Mouse (Mus musculus): Measurements from ENCODE around the gene Pparg. TPM values are rescaled to one million over a fixed set of nuclear protein-coding genes. Genes with fewer than 3 reads are reported as not detected.
A peak's percentile ranks its signal among the peaks of the same experiment; 100 is the strongest.

The Pparg gene
- total RNA-seq, 2 experiments from 2014 or later = not detected

GRCm38 (mm10) chr6:115349641-115350464 is 10.9 kb upstream of the Pparg start:
- no peak for ATAC-seq (replicated peaks; ENCODE audit: low FRiP score, low TSS enrichment, poor library complexity, severe bottlenecking)

DNA sequence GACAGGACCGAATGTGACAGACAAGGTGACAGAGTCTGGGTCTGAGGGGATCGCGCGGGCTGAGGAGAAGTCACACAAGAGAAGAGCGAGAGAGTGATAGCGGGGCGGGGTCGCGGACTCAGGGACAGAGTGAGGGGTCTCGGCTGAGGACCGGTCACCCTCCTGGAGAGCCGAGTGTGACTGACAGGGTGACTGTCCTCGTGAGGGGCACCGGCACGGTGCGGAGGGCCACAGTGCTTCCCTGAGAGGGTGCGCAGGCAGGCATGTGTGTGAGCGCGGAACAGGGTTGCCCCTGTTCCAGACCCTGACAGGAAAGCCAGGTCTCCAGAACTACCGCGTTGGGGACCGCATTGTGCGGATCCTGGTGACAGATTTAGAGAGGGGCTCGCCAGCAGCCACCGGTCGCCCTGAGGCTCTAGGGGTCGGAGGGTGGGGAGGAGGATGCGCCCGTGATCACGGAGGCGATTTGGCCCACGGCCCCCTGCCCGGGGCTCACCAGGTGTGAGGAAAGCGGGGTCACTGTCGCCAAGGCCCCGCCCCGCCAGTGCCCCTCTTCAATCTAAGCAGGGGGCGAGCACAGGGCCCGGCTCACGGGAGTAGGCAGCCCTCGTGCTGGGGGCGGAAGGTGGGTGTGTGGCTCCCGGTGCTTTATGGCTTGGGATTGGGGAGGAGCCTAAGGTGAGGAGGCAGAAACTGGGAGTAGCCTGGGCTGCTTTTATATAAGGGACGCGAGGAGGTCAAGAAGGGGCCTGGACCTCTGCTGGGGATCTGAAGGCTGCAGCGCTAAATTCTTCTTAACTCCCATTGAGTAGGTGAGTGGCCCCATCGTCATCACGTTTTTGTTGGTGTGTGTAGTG is 1.1 kb downstream of the Pparg start:
- ATAC-seq (replicated peaks; ENCODE audit: low FRiP score, low TSS enrichment, poor library complexity, severe bottlenecking) = peak; percentile 51; the same call in 1 of the 2 replicates

DNA sequence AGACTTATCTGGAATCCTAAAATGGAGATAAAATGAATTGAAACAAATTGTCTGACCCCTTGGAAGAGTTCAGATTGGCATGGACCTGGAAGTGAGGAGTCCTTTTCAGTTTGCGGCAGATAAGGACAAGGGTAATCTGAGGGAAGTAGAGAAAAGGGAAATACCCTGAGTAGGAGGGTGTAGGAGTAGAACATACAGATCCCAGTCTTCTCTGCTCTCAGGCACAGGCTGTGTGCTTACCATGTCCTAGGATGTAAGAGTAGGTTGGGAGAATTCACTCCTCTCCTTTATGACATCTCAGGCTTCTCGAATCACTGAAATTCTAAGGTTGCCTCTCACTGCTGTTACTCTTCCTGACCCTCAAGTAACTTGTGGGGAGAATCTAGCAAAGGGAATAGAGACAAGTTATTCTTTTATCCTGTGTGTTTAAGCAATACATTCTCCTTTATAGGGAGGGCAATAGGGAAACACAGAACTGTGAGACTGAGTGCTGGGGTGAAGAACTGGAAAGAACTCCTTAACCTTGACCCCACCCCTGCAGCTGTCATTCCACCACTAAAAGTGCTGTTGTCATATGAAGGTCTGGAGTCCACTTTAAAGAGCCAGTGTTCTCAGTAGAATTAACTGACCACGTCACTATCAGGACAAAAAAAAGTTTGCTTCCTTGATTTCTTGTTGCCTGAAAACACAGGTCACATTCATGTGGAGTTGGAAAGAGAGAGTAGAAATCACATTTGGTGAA is 6.3 kb downstream of the Pparg start:
- no peak for ATAC-seq (replicated peaks; ENCODE audit: low FRiP score, low TSS enrichment, poor library complexity, severe bottlenecking)

- peak; percentile 67; the same call in 1 of the 2 replicates for ATAC-seq (replicated peaks; ENCODE audit: low FRiP score, low TSS enrichment, poor library complexity, severe bottlenecking)
Measured at GRCm38 (mm10) chr6:115374871-115375852, 14.4 kb downstream of the Pparg start.

- ATAC-seq (replicated peaks; ENCODE audit: low FRiP score, low TSS enrichment, poor library complexity, severe bottlenecking) = no peak
Measured at GRCm38 (mm10) chr6:115380596-115380995, 19.8 kb downstream of the Pparg start.

GRCm38 (mm10) chr6:115382712-115383111 is 22.0 kb downstream of the Pparg start:
- no peak for ATAC-seq (replicated peaks; ENCODE audit: low FRiP score, low TSS enrichment, poor library complexity, severe bottlenecking)

GRCm38 (mm10) chr6:115389945-115390540 is 29.3 kb downstream of the Pparg start:
- ATAC-seq (replicated peaks; ENCODE audit: low FRiP score, low TSS enrichment, poor library complexity, severe bottlenecking) = no peak

GRCm38 (mm10) chr6:115396911-115397310 is 36.2 kb downstream of the Pparg start:
- no peak for ATAC-seq (replicated peaks; ENCODE audit: low FRiP score, low TSS enrichment, poor library complexity, severe bottlenecking)

DNA sequence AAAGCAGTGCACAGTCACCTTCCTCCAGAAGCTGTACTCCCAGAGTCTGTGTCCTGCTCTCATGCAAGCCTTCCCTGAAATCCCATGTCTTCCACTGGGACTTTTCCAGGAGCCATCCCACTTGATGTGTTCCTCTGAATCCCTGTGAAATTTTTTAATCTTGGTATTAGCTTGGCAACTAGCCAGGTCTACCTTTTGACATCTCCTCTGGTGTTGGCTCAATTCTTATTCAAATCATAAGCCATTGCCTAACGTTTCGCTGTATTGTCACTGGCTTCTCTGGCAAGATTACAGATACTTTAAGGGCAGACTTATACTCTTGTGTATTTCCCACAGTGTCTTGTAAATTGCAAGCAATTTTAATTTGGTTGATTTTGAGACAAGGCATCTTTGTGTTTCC is 43.6 kb downstream of the Pparg start:
- no peak for ATAC-seq (replicated peaks; ENCODE audit: low FRiP score, low TSS enrichment, poor library complexity, severe bottlenecking)

DNA sequence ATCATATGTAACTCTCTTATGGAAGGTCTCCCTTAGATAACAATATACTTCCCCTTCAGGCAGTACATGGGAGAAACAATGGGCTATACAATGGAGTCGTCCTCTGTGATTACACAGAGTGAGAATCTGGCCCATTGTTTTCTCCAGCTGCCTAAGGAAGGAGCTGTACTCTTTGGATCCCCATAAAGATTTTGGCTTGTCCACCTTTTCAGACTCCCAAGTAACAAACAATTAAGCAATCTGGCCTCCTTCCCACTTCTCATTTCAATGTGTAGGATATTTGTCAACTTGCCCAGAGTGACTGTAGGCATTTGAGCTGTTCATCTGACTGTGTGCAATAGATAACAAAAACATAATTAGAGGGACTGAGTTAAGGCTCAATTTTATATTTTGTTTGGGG is 50.7 kb downstream of the Pparg start:
- 0 out of 2 replicates have a peak, but pooled peaks have one; percentile 65 for ATAC-seq (replicated peaks; ENCODE audit: low FRiP score, low TSS enrichment, poor library complexity, severe bottlenecking)

DNA sequence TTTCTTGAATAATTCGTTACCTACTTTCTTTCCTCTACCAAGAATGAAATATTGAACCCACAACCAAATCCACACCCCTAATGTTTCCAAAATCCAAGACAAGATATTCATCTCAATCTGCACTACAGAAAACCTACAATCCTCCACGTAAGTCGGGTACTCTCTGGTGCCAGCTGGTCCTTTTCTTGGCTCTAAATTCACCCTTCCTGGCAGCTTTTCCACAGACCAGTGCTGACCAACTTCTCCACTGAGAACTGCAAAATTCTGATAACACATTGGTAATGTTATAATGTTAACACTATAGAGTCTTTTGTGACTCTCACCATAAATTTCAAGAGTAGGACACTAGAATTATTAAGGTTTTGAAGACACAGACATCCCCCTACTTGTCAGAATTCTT is 57.4 kb downstream of the Pparg start:
- no peak for ATAC-seq (replicated peaks; ENCODE audit: low FRiP score, low TSS enrichment, poor library complexity, severe bottlenecking)

DNA sequence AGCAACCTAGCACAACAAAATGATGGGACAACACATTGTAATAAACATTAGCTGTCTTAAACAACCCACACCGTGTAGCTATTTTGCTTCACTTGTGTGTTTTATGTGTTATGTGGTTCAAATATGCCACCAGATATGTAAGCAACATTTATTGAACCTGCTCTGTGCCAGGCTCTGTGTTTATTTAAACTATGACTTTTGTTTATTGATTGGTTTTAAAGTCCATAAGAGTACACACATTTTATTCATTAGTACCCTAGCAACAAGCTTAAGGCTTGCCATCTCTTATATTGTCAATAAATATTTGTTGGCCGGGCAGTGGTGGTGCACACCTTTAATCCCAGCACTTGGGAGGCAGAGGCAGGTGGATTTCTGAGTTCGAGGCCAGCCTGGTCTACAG is 58.2 kb downstream of the Pparg start:
- no peak for ATAC-seq (replicated peaks; ENCODE audit: low FRiP score, low TSS enrichment, poor library complexity, severe bottlenecking)

DNA sequence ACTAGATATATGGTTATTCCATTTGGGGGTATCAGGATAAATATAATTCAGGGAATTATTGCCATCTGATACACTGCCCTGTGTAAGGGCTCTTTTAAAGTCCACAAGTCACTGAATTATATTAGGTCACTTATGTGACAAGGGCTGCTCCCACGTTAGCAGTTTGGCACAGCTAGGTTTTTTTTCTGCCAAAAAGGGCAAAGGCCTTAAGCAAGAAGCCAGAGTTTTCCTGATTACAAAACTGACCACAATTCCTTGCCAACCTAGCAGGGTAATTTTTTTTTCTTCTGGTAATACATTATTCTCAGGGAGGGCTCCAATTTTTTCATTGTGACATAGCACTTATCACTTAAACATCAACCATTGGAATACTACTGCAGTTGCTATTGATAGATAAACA is 60.2 kb downstream of the Pparg start:
- ATAC-seq (replicated peaks; ENCODE audit: low FRiP score, low TSS enrichment, poor library complexity, severe bottlenecking) = no peak

DNA sequence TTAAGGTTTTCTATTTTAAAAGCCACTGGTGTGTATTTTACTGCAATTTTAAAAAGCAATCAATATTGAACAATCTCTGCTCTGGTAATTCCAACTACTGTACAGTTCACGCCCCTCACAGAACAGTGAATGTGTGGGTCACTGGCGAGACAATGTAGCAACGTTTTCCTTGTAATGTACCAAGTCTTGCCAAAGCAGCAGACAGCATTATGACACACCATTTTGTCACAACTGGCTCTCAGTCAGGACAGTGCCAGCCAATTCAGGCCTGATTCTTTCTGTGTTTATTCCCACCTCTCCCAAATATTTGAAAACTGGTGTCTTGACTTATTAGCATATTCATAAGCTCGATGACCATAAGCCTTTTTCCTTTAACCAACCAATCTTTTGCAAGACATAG is 60.9 kb downstream of the Pparg start:
- no peak for ATAC-seq (replicated peaks; ENCODE audit: low FRiP score, low TSS enrichment, poor library complexity, severe bottlenecking)

DNA sequence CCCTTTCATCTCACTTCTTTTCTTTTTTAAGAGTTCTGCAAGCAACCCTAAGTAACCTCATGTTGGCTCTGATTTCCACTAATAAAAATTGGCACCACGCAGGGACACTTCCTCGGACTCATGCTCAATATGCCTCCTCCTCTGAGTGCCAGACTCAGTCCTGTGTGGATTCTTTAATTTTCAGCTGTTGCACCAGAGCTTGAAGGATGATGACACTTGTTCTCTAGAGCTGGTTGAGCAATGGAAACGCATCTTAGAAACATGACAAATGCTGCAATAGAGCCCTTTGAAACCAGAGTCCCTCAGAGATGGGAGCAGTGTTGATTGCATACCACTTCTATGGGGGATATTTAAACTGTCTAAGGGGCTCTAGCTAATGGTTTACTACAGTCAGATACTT is 63.7 kb downstream of the Pparg start:
- ATAC-seq (replicated peaks; ENCODE audit: low FRiP score, low TSS enrichment, poor library complexity, severe bottlenecking) = no peak

DNA sequence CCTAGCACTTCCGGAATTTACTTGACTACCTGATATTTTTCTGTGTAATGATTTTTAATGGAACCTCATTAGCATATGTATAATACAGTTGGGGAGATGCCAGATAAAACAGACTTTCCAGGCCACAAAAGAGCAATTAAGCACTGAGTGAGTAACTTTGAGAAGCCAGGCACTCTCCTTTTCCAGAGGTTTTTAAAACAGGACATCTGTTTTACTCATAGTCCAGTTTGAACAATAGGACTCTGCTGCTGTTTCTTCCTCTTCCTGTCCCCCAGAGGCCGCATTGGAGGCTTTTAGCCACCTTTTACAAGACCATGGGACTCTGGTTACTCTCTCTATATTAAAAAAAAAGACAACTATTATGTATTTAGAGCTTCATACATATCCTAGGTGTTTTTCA is 72.0 kb downstream of the Pparg start:
- ATAC-seq (replicated peaks; ENCODE audit: low FRiP score, low TSS enrichment, poor library complexity, severe bottlenecking) = no peak

- ATAC-seq (replicated peaks; ENCODE audit: low FRiP score, low TSS enrichment, poor library complexity, severe bottlenecking) = no peak
Measured at GRCm38 (mm10) chr6:115434054-115434453, 73.3 kb downstream of the Pparg start.

DNA sequence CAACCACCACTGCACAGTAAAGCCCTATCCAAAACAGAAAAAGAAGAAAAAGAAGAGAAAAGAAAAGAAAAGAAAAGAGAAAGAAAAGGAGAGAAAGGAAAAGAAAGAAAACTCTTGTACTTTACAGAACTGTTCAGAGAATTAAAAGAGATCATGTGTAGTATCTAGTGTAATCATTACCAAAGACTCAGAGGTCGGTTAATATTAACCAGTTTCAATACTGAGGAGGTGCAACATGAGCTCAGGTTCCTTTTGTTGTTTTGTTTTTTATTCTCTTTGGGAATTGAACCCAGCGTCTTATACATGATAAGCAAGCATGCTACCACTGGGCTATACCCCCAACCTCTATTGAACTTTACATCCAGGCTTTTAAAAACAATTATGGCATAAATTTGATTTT is 74.1 kb downstream of the Pparg start:
- ATAC-seq (replicated peaks; ENCODE audit: low FRiP score, low TSS enrichment, poor library complexity, severe bottlenecking) = no peak
